Mouse (Mus musculus) kidney, postnatal 0 days (tissue): ENCODE data around the gene Gm49416. TPM values are rescaled to one million over a fixed set of nuclear protein-coding genes. Genes with fewer than 3 reads are reported as not detected.
"Not testable (repeated sequence)": the region's sequence is repeated elsewhere in the genome, so short reads cannot be mapped to it uniquely, and the experiment has no call there.

Source experiments
- ATAC-seq: fragments of 200-750 bp; cut with Nextera tagmentation; replicated peaks from 2 replicates; pipeline ENCODE4 v1.8.0; 2017; ENCODE audit warnings: low read depth, moderate number of reproducible peaks, moderate TSS enrichment, moderate library complexity; ENCODE audit not compliant: low FRiP score
- DNase-seq: peaks from one replicate; pipeline ENCODE4 v3.0.0-alpha.2; 2016; ENCODE audit warnings: low spot score
- H3K27ac ChIP-seq: fragments of 300-500 bp; sonication (generic); 2 replicates; pipeline ENCODE4 v1.5.1; 2014; ENCODE audit warnings: mild to moderate bottlenecking
- H3K27me3 ChIP-seq: fragments of 300-500 bp; sonication (generic); 2 replicates; pipeline ENCODE4 v1.6.1; 2014; ENCODE audit warnings: low read length, mixed read lengths; ENCODE audit not compliant: insufficient read depth
- H3K36me3 ChIP-seq: fragments of 300-500 bp; sonication (generic); 2 replicates; pipeline ENCODE4 v1.6.1; 2014; ENCODE audit warnings: low read length, mixed read lengths; ENCODE audit not compliant: insufficient read depth
- H3K4me1 ChIP-seq: fragments of 300-500 bp; sonication (generic); replicated peaks from 2 replicates; pipeline ENCODE4 v1.6.1; 2014; ENCODE audit warnings: antibody characterized with exemption, low read length, mixed read lengths; ENCODE audit not compliant: insufficient read depth
- H3K4me2 ChIP-seq: fragments of 300-500 bp; sonication (generic); 2 replicates; pipeline ENCODE4 v1.6.1; 2014; ENCODE audit warnings: mild to moderate bottlenecking, low read length, moderate library complexity, mixed read lengths
- H3K4me3 ChIP-seq: fragments of 300-500 bp; sonication (generic); replicated peaks from 2 replicates; pipeline ENCODE4 v1.5.1; 2014; ENCODE audit warnings: low read depth, low read length
- H3K9ac ChIP-seq: fragments of 300-500 bp; sonication (generic); 2 replicates; pipeline ENCODE4 v1.6.1; 2014; ENCODE audit warnings: low read depth, low read length
- H3K9me3 ChIP-seq: fragments of 300-500 bp; sonication (generic); replicated peaks from 2 replicates; pipeline ENCODE4 v1.6.1; 2016; ENCODE audit warnings: low read length, inconsistent platforms, mixed read lengths
- CTCF ChIP-seq: IDR thresholded peaks from 2 replicates; pipeline ENCODE4 v1.5.1; 2016; ENCODE audit warnings: antibody characterized with exemption, low read depth, mild to moderate bottlenecking, moderate library complexity
- WGBS: fragments of 180-500 bp; shearing (Covaris S2); extraction: QIAGEN DNeasy Blood & Tissue Kit; methylation state at CpG from one replicate; pipeline ENCODE4 v1.1.7; 2014; 5-methylcytosine and 5-hydroxymethylcytosine counted together
- polyA plus RNA-seq: library from polyadenylated mRNA; unstranded; fragments of >200 nt; fragmentation: Nextera tagmentation; extraction: Ambion mirVana; gene quantifications from 2 replicates; pipeline ENCODE4 v1.2.1, GENCODE M21; 2015

Gene Gm49416
- polyA plus RNA-seq, 1 experiment from 2014 or later = not detected

- no peak overlapping the region for H3K9ac ChIP-seq
- WGBS = 40% methylated on average over 4 of the region's 4 CpGs
- no peak overlapping the region for H3K4me2 ChIP-seq
- peak; percentile 78 for TF ChIP-seq CTCF
- no peaks in the 10 kb centered on the region for H3K36me3 ChIP-seq
- ATAC-seq (no peak; the same call in 1 of the 2 replicates), DNase-seq (peak; percentile 75)
- no peaks in the 10 kb centered on the region for H3K9me3 ChIP-seq
- no peak overlapping the region for H3K27ac ChIP-seq
- H3K4me3 ChIP-seq = no peak overlapping the region
- no peaks in the 10 kb centered on the region for H3K27me3 ChIP-seq
- H3K4me1 ChIP-seq = no peaks in the 10 kb centered on the region
Observed at GRCm38 (mm10) chr19:8857689-8858088, 31.0 kb upstream of the Gm49416 start.

GRCm38 (mm10) chr19:8859018-8859417 is 29.7 kb upstream of the Gm49416 start:
- H3K4me2 ChIP-seq = no peak overlapping the region
- TF ChIP-seq CTCF = peak; percentile 60
- no peaks in the 10 kb centered on the region for H3K27me3 ChIP-seq
- H3K4me3 ChIP-seq = no peak overlapping the region
- ATAC-seq = no peak
- H3K4me1 ChIP-seq = no peaks in the 10 kb centered on the region
- WGBS = 22% methylated on average over 1 of the region's 1 CpGs
- no peaks in the 10 kb centered on the region for H3K36me3 ChIP-seq
- no peak for DNase-seq
- H3K9ac ChIP-seq = no peak overlapping the region
- no peak overlapping the region for H3K27ac ChIP-seq
- H3K9me3 ChIP-seq = no peaks in the 10 kb centered on the region

DNA sequence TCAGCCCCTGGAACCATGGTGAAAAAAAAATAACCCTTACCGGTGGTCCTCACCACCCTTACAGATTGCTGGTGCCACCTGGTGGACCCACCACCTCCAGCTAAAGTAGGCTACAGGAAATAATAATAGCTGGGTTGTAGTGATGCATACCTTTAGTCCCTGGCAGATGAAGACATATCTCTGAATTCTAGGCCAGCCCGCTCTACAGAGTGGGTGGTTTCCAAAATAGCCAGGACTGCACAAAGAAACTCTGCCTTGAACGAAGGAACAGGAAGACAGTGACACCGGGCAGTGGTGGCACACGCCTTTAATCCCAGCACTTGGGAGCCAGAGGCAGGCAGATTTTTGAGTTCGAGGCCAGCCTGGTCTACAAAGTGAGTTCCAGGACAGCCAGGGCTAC is 24.5 kb upstream of the Gm49416 start:
- H3K36me3 ChIP-seq = no peaks in the 10 kb centered on the region
- WGBS = 84% methylated on average over 6 of the region's 6 CpGs
- no peak for DNase-seq
- no peak overlapping the region for H3K27ac ChIP-seq
- ATAC-seq = no peak
- H3K9ac ChIP-seq = no peak overlapping the region
- no peak overlapping the region for H3K4me2 ChIP-seq
- H3K27me3 ChIP-seq = no peaks in the 10 kb centered on the region
- TF ChIP-seq CTCF = no peak
- H3K4me1 ChIP-seq = no peaks in the 10 kb centered on the region
- no peaks in the 10 kb centered on the region for H3K9me3 ChIP-seq
- no peak overlapping the region for H3K4me3 ChIP-seq

GRCm38 (mm10) chr19:8870381-8870780 is 18.3 kb upstream of the Gm49416 start:
- not testable (repeated sequence) for ATAC-seq, DNase-seq, H3K9me3 ChIP-seq, H3K27ac ChIP-seq, H3K4me1 ChIP-seq, H3K27me3 ChIP-seq, H3K4me3 ChIP-seq
- Histone ChIP-seq H3K9ac (0 out of 2 replicates have a peak overlapping the region, but pooled peaks have one; percentile 96), H3K36me3 (peaks cover 20% of the 10 kb centered on the region), H3K4me2 (peak overlapping the region; percentile 51; the same call in 1 of the 2 replicates)
- WGBS = 76% methylated on average over 3 of the region's 3 CpGs

DNA sequence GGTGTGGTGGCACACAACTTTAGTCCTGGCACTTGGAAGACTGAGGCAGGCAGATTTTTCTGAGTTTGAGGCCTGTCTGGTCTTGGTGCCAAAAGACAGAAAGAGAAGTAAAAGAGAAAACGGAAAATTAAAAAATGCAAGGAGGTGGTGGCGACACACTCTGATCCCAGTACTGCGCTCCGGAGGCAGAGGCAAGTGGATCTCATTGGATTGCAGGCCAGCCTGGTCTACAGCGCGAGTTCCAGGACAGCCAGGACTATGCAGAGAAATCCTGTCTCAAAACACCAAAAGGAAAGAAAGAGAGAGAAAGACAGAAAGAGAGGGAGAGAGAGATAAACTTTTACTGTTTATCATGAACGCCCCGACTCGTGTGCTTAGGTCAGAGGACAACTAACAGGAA is 17.9 kb upstream of the Gm49416 start:
- Histone ChIP-seq H3K9me3 (no peaks in the 10 kb centered on the region), H3K4me3 (peak overlapping the region; percentile 96), H3K4me1 (0 out of 2 replicates have a peak, but pooled peaks cover 5% of the 10 kb centered on the region), H3K36me3 (peaks cover 20% of the 10 kb centered on the region), H3K4me2 (peak overlapping the region; percentile 51), H3K27me3 (no peaks in the 10 kb centered on the region), H3K27ac (peak overlapping the region; percentile 60), H3K9ac (peak overlapping the region; percentile 96; the same call in 1 of the 2 replicates)
- TF ChIP-seq CTCF = no peak
- WGBS = 47% methylated on average over 9 of the region's 9 CpGs
- DNase-seq (no peak), ATAC-seq (no peak)

DNA sequence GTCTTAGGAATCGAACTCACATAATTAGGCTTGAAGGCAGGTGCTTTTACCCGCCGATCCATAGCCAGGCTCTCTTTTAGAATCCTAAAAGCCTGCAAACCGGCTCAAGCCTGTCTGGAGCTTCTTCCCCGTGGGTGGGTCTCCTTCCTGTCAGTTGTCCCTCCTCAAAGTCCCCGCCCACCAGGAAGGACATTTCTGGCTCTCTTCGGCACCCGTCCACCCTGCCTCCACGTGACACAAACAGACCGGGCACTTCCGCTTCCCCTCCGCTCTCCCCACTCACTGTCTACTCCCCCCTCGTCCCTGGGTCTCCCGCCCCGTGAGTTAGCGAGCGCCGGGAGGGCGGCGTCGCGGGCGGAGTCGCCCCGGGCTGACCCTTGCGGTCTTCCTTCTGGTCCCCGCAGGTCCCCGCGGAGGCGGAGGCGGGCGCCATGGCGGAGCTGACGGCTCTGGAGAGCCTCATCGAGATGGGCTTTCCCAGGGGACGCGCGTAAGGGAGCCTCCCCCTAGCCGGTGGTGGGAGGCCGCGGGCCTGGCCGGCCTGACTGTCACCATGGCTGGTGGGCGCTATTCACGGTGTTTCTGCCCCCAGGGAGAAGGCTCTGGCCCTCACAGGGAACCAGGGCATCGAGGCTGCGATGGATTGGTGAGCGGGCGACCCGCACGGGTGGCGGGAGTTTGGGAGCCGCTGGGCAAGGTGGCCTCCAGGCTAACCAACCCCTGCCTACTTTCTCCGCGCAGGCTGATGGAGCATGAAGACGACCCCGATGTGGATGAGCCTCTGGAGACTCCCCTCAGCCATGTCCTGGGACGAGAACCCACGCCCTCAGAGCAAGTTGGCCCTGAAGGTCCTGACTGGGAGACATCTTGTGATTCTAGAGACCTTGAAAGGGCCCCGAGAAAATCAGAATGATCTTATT is 17.2 kb upstream of the Gm49416 start, which contains the start of gene Ubxn1:
Ubxn1 (plus strand) TSS at position 230 of the 920 bp plus-strand sequence.
- peak within 1 kb of the TSS; percentile 80 for H3K4me2 ChIP-seq
- DNase-seq (peak; percentile 99), ATAC-seq (peak; percentile 96)
- H3K4me1 ChIP-seq = 0 out of 2 replicates have a peak, but pooled peaks cover 5% of the 10 kb centered on the region
- WGBS = 1% methylated on average over 51 of the region's 59 CpGs
- peak within 1 kb of the TSS; percentile 96 for H3K4me3 ChIP-seq
- peaks cover 24% of the 10 kb centered on the region for H3K36me3 ChIP-seq
- no peaks in the 10 kb centered on the region for H3K9me3 ChIP-seq
- no peak for TF ChIP-seq CTCF
- H3K27ac ChIP-seq = peak within 1 kb of the TSS; percentile 90
- H3K27me3 ChIP-seq = no peaks in the 10 kb centered on the region
- peak within 1 kb of the TSS; percentile 96 for H3K9ac ChIP-seq
